Mouse (Mus musculus) liver, embryonic 14.5 days (tissue): ENCODE data around the gene Slc13a4.

Source experiments
- CTCF ChIP-seq: IDR thresholded peaks from 2 replicates; pipeline ENCODE4 v1.5.1; 2016; ENCODE audit warnings: antibody characterized with exemption, low read depth, control low read depth
- EP300 ChIP-seq: IDR thresholded peaks from 2 replicates; pipeline ENCODE4 v1.6.1; 2016; ENCODE audit warnings: antibody characterized with exemption, low read depth

GRCm38 (mm10) chr6:35251807-35252476 is 56.0 kb downstream of the Slc13a4 start:
- TF ChIP-seq CTCF (no peak), EP300 (no peak)
